Mouse (Mus musculus) brain, embryonic 14.5 days (tissue): ENCODE data around the gene Ccdc117.

ENCODE experiments used
- CTCF ChIP-seq: fragments of 200-500 bp; IDR thresholded peaks from 2 replicates; pipeline ENCODE4 v1.5.1; 2012; ENCODE audit warnings: inconsistent platforms, mild to moderate bottlenecking, moderate library complexity, borderline replicate concordance; ENCODE audit not compliant: insufficient read depth, insufficient read length; ENCODE audit errors: extremely low read depth
- POLR2A ChIP-seq: fragments of 200-500 bp; IDR thresholded peaks from 2 replicates; pipeline ENCODE4 v1.6.1; 2012; ENCODE audit warnings: mild to moderate bottlenecking, inconsistent platforms, borderline replicate concordance; ENCODE audit not compliant: poor library complexity, insufficient read depth, insufficient read length, severe bottlenecking; ENCODE audit errors: extremely low read depth

GRCm38 (mm10) chr11:5525418-5525817, 16.6 kb downstream of the Ccdc117 start:
- TF ChIP-seq CTCF, result no peak
- TF ChIP-seq POLR2A, result no peak
